Comparison of ENCODE assay signal across 24 mouse cellular contexts in genomic region chr2:109822993-109823830, GRCm38 (mm10).
A peak's percentile ranks its signal among the peaks of the same experiment; 100 is the strongest.
DNase-seq lines count a peak whose midpoint lies in the region; ATAC-seq and TF ChIP-seq lines count a peak whose summit lies in the region.
"Had no signal": no experiment of that assay in that cellular context is flagged by ENCODE, and none has a peak within 500 bp of the region (broad histone marks: within the 10 kb centered on the region; RNA-seq: fewer than 3 reads in every experiment).

No protein-coding gene starts in this region.

- H3K36me3 ChIP-seq in neural tube, embryonic 14.5 days (ENCODE audit: control insufficient read depth, insufficient read depth, low read length), result no peaks in the 10 kb centered on the region
- no peaks in the 10 kb centered on the region for H3K36me3 ChIP-seq in embryonic facial prominence, embryonic 14.5 days (ENCODE audit: control insufficient read depth, insufficient read depth, low read length)
- no peaks in the 10 kb centered on the region for H3K36me3 ChIP-seq in hindbrain, postnatal 0 days (ENCODE audit: insufficient read depth, low read length)
- no peaks in the 10 kb centered on the region for H3K36me3 ChIP-seq in stomach, postnatal 0 days (ENCODE audit: control insufficient read depth, insufficient read depth, low read length)
- no peaks in the 10 kb centered on the region for H3K36me3 ChIP-seq in heart, embryonic 10.5 days
- H3K36me3 ChIP-seq in forebrain, embryonic 10.5 days (replicated peaks), result no peaks in the 10 kb centered on the region
- H3K36me3 ChIP-seq: embryonic facial prominence, embryonic 15.5 days; heart, embryonic 12.5 days; kidney, embryonic 15.5 days; limb, embryonic 13.5 days; liver, embryonic 12.5 days had no signal

- no peak for DNase-seq in neural tube, embryonic 10.5 days (ENCODE audit: extremely low spot score, low spot score)
- peak; percentile 54 for DNase-seq in embryonic facial prominence, embryonic 14.5 days (ENCODE audit: low spot score)
- DNase-seq in hindbrain, postnatal 0 days (ENCODE audit: low spot score), result no peak
- peak; percentile 11 for DNase-seq in retina, postnatal 1 day
- DNase-seq in stomach, postnatal 0 days (ENCODE audit: low spot score), result no peak
- DNase-seq in heart, embryonic 10.5 days (ENCODE audit: low spot score), result no peak
- no peak for DNase-seq in forebrain, embryonic 10.5 days (ENCODE audit: extremely low spot score, low spot score)
- DNase-seq: cerebellum, adult 11-12 months; cerebellum, postnatal 14 days; gastrocnemius, postnatal 10 days; heart, postnatal 10 days; kidney, postnatal 4 days; lung, adult 18-20 months; lung, postnatal 10 days; right cerebral cortex, postnatal 14 days; thymus, postnatal 14 days had no signal

- H3K27ac ChIP-seq in neural tube, embryonic 14.5 days (ENCODE audit: low read depth, low read length), result no peak overlapping the region
- H3K27ac ChIP-seq in embryonic facial prominence, embryonic 14.5 days (replicated peaks; ENCODE audit: low read depth, low read length), result no peak overlapping the region
- no peak overlapping the region for H3K27ac ChIP-seq in hindbrain, postnatal 0 days
- no peak overlapping the region for H3K27ac ChIP-seq in stomach, postnatal 0 days (replicated peaks)
- H3K27ac ChIP-seq in heart, embryonic 10.5 days, result no peak overlapping the region
- H3K27ac ChIP-seq in forebrain, embryonic 10.5 days, result no peak overlapping the region
- H3K27ac ChIP-seq: embryonic facial prominence, embryonic 15.5 days; kidney, embryonic 15.5 days; limb, embryonic 13.5 days; liver, embryonic 12.5 days had no signal

- ATAC-seq in neural tube, embryonic 14.5 days (ENCODE audit: low read depth), result peak; percentile 65; the same call in 1 of the 2 replicates
- ATAC-seq in embryonic facial prominence, embryonic 14.5 days (ENCODE audit: low read depth), result peak; percentile 44
- ATAC-seq in hindbrain, postnatal 0 days, result peak; percentile 27; the same call in 1 of the 2 replicates
- ATAC-seq in stomach, postnatal 0 days (ENCODE audit: low FRiP score, low TSS enrichment), result no peak
- ATAC-seq: forebrain, embryonic 16.5 days; intestine, postnatal 0 days; liver, embryonic 12.5 days had no signal

- no peaks in the 10 kb centered on the region for H3K9me3 ChIP-seq in neural tube, embryonic 14.5 days (ENCODE audit: control insufficient read depth, low read length)
- no peaks in the 10 kb centered on the region for H3K9me3 ChIP-seq in embryonic facial prominence, embryonic 14.5 days (ENCODE audit: control insufficient read depth, low read length)
- H3K9me3 ChIP-seq in hindbrain, postnatal 0 days (ENCODE audit: low read length), result no peaks in the 10 kb centered on the region
- no peaks in the 10 kb centered on the region for H3K9me3 ChIP-seq in stomach, postnatal 0 days (ENCODE audit: control insufficient read depth, low read length)
- no peaks in the 10 kb centered on the region for H3K9me3 ChIP-seq in heart, embryonic 10.5 days
- no peaks in the 10 kb centered on the region for H3K9me3 ChIP-seq in forebrain, embryonic 10.5 days
- H3K9me3 ChIP-seq: embryonic facial prominence, embryonic 15.5 days; heart, embryonic 12.5 days; kidney, embryonic 15.5 days; limb, embryonic 13.5 days; liver, embryonic 12.5 days had no signal

- TF ChIP-seq CTCF in hindbrain, postnatal 0 days (IDR thresholded peaks at IDR 0.05; ENCODE audit: low read depth), result no peak
- no peak for TF ChIP-seq CTCF in stomach, postnatal 0 days (IDR thresholded peaks at IDR 0.05; ENCODE audit: low read depth)

- TF ChIP-seq EP300 in stomach, postnatal 0 days (optimal IDR thresholded peaks at IDR 0.05), result no peak

- no peak overlapping the region for H3K9ac ChIP-seq in neural tube, embryonic 14.5 days (replicated peaks; ENCODE audit: low read depth, low read length)
- no peak overlapping the region for H3K9ac ChIP-seq in embryonic facial prominence, embryonic 14.5 days (ENCODE audit: low read depth, low read length)
- H3K9ac ChIP-seq in hindbrain, postnatal 0 days (replicated peaks; ENCODE audit: low read length), result no peak overlapping the region
- H3K9ac ChIP-seq in stomach, postnatal 0 days (ENCODE audit: low read length), result no peak overlapping the region
- H3K9ac ChIP-seq: embryonic facial prominence, embryonic 15.5 days; heart, embryonic 12.5 days; kidney, embryonic 15.5 days; limb, embryonic 13.5 days; liver, embryonic 12.5 days had no signal

- no peak overlapping the region for H3K4me2 ChIP-seq in neural tube, embryonic 14.5 days (ENCODE audit: low read depth, low read length)
- H3K4me2 ChIP-seq in embryonic facial prominence, embryonic 14.5 days (ENCODE audit: low read depth, low read length), result no peak overlapping the region
- H3K4me2 ChIP-seq in hindbrain, postnatal 0 days (ENCODE audit: low read depth, low read length), result no peak overlapping the region
- H3K4me2 ChIP-seq in stomach, postnatal 0 days (replicated peaks; ENCODE audit: low read depth), result no peak overlapping the region
- H3K4me2 ChIP-seq: embryonic facial prominence, embryonic 15.5 days; heart, embryonic 12.5 days; kidney, embryonic 15.5 days; limb, embryonic 13.5 days; liver, embryonic 12.5 days had no signal

- no peak overlapping the region for H3K4me3 ChIP-seq in neural tube, embryonic 14.5 days (ENCODE audit: low read depth, low read length)
- H3K4me3 ChIP-seq in embryonic facial prominence, embryonic 14.5 days (ENCODE audit: low read depth, low read length), result no peak overlapping the region
- no peak overlapping the region for H3K4me3 ChIP-seq in hindbrain, postnatal 0 days (ENCODE audit: low read length)
- no peak overlapping the region for H3K4me3 ChIP-seq in stomach, postnatal 0 days (ENCODE audit: low read depth, low read length)
- H3K4me3 ChIP-seq in heart, embryonic 10.5 days, result no peak overlapping the region
- H3K4me3 ChIP-seq in forebrain, embryonic 10.5 days, result no peak overlapping the region
- H3K4me3 ChIP-seq: embryonic facial prominence, embryonic 15.5 days; heart, embryonic 12.5 days; kidney, embryonic 15.5 days; limb, embryonic 13.5 days; liver, embryonic 12.5 days had no signal

- H3K4me1 ChIP-seq in neural tube, embryonic 14.5 days (ENCODE audit: control insufficient read depth, insufficient read depth, low read length), result no peaks in the 10 kb centered on the region
- no peaks in the 10 kb centered on the region for H3K4me1 ChIP-seq in embryonic facial prominence, embryonic 14.5 days (ENCODE audit: control insufficient read depth, insufficient read depth, low read length)
- no peaks in the 10 kb centered on the region for H3K4me1 ChIP-seq in hindbrain, postnatal 0 days (ENCODE audit: insufficient read depth, low read length)
- no peaks in the 10 kb centered on the region for H3K4me1 ChIP-seq in stomach, postnatal 0 days (replicated peaks; ENCODE audit: control insufficient read depth, insufficient read depth)
- H3K4me1 ChIP-seq in heart, embryonic 10.5 days, result no peaks in the 10 kb centered on the region
- peaks cover 5% of the 10 kb centered on the region for H3K4me1 ChIP-seq in forebrain, embryonic 10.5 days
- H3K4me1 ChIP-seq: embryonic facial prominence, embryonic 15.5 days; heart, embryonic 12.5 days; kidney, embryonic 15.5 days; limb, embryonic 13.5 days; liver, embryonic 12.5 days had no signal

- H3K27me3 ChIP-seq in neural tube, embryonic 14.5 days (ENCODE audit: control insufficient read depth, insufficient read depth, low read length), result no peaks in the 10 kb centered on the region
- no peaks in the 10 kb centered on the region for H3K27me3 ChIP-seq in embryonic facial prominence, embryonic 14.5 days (replicated peaks; ENCODE audit: control insufficient read depth, insufficient read depth, low read length)
- no peaks in the 10 kb centered on the region for H3K27me3 ChIP-seq in hindbrain, postnatal 0 days (ENCODE audit: insufficient read depth, low read length)
- H3K27me3 ChIP-seq in stomach, postnatal 0 days (ENCODE audit: control insufficient read depth, insufficient read depth, low read length), result no peaks in the 10 kb centered on the region
- H3K27me3 ChIP-seq in heart, embryonic 10.5 days (ENCODE audit: insufficient read depth, poor library complexity, severe bottlenecking), result no peaks in the 10 kb centered on the region
- H3K27me3 ChIP-seq in forebrain, embryonic 10.5 days (ENCODE audit: poor library complexity, severe bottlenecking), result no peaks in the 10 kb centered on the region
- H3K27me3 ChIP-seq: embryonic facial prominence, embryonic 15.5 days; heart, embryonic 12.5 days; kidney, embryonic 15.5 days; limb, embryonic 13.5 days; liver, embryonic 12.5 days had no signal

- WGBS in neural tube, embryonic 14.5 days, result 89% methylated on average over 4 of the region's 4 CpGs
- WGBS in embryonic facial prominence, embryonic 14.5 days, result 48% methylated on average over 4 of the region's 4 CpGs
- WGBS in hindbrain, postnatal 0 days, result 75% methylated on average over 4 of the region's 4 CpGs
- 80% methylated on average over 4 of the region's 4 CpGs for WGBS in stomach, postnatal 0 days
- 82% methylated on average over 4 of the region's 4 CpGs for WGBS in heart, embryonic 10.5 days
- WGBS in forebrain, embryonic 10.5 days, result 88% methylated on average over 4 of the region's 4 CpGs

Comparison
In these comparisons a context has a peak if more than half of its experiments do, and no peak if none do; other contexts are left out.
1. DNase-seq: peak in embryonic facial prominence, embryonic 14.5 days (single experiment) and retina, postnatal 1 day (single experiment); none in neural tube, embryonic 10.5 days (single experiment), hindbrain, postnatal 0 days (single experiment), stomach, postnatal 0 days (single experiment), heart, embryonic 10.5 days (single experiment) and forebrain, embryonic 10.5 days (single experiment).